Mouse (Mus musculus) MEL (cell line): Measurements from ENCODE around the gene Fancc. TPM values are rescaled to one million over a fixed set of nuclear protein-coding genes. Genes with fewer than 3 reads are reported as not detected.
A peak's percentile ranks its signal among the peaks of the same experiment; 100 is the strongest.

Source experiments
- DNase-seq: peaks from one replicate; pipeline ENCODE4 v3.0.0; 2011; ENCODE audit warnings: low read depth, low spot score
- H3K27ac ChIP-seq: 2 replicates; pipeline ENCODE4 v1.5.1; 2012; ENCODE audit warnings: low read depth, mild to moderate bottlenecking, control low read depth, low read length, moderate library complexity; ENCODE audit not compliant: control insufficient read depth
- H3K27me3 ChIP-seq, 2 experiments: fragments of 150-350 bp in 1 of 2; sonication (generic) in 1 of 2; 2 replicates each; pipeline ENCODE4 v1.6.1; 2012; ENCODE audit warnings: low read length in 2 of 2, mild to moderate bottlenecking in 2 of 2, improper control_type of control experiment in 1 of 2, moderate library complexity in 1 of 2; ENCODE audit not compliant: insufficient read depth in 2 of 2, control insufficient read depth in 1 of 2
- H3K36me3 ChIP-seq, 2 experiments: 2 replicates each; pipeline ENCODE4 v1.6.1; 2012 to 2014; ENCODE audit warnings: low read length in 2 of 2, improper control_type of control experiment in 1 of 2, inconsistent platforms in 1 of 2, mild to moderate bottlenecking in 1 of 2; ENCODE audit not compliant: insufficient read depth in 2 of 2, control insufficient read depth in 1 of 2
- H3K4me1 ChIP-seq, 2 experiments: fragments of 150-350 bp in 1 of 2; sonication (generic) in 1 of 2; 2 replicates each; pipeline ENCODE4 v1.6.1; 2012; ENCODE audit warnings: low read length in 2 of 2, improper control_type of control experiment in 1 of 2, mild to moderate bottlenecking in 1 of 2; ENCODE audit not compliant: insufficient read depth in 2 of 2, control insufficient read depth in 1 of 2
- H3K4me3 ChIP-seq, 2 experiments: fragments of 150-350 bp in 1 of 2; sonication (generic) in 1 of 2; 2 replicates each; pipeline ENCODE4 v1.5.1; 2012; ENCODE audit warnings: low read depth in 2 of 2, low read length in 2 of 2, mild to moderate bottlenecking in 2 of 2, moderate library complexity in 2 of 2, control low read depth in 1 of 2, improper control_type of control experiment in 1 of 2; ENCODE audit not compliant: control insufficient read depth in 1 of 2, insufficient read depth in 1 of 2
- H3K79me2 ChIP-seq: 2 replicates; pipeline ENCODE4 v1.6.1; 2012; ENCODE audit warnings: mild to moderate bottlenecking, low read length, moderate library complexity; ENCODE audit not compliant: control insufficient read depth, poor library complexity, insufficient read depth
- H3K9ac ChIP-seq: 2 replicates; pipeline ENCODE4 v1.6.1; 2012; ENCODE audit warnings: low read depth, mild to moderate bottlenecking, control low read depth, low read length, moderate library complexity; ENCODE audit not compliant: control insufficient read depth, poor library complexity, severe bottlenecking
- H3K9me3 ChIP-seq: fragments of 150-350 bp; sonication (generic); replicated peaks from 2 replicates; pipeline ENCODE4 v1.6.1; 2012; ENCODE audit warnings: mild to moderate bottlenecking, low read length, improper control_type of control experiment, moderate library complexity; ENCODE audit not compliant: insufficient read depth
- BHLHE40 ChIP-seq: IDR thresholded peaks from 2 replicates; pipeline ENCODE4 v1.6.1; 2012; ENCODE audit warnings: low read depth, mild to moderate bottlenecking, inconsistent platforms, low read length, improper control_type of control experiment, borderline replicate concordance
- CHD2 ChIP-seq: IDR thresholded peaks from 2 replicates; pipeline ENCODE4 v1.6.1; 2011; ENCODE audit warnings: low read length, improper control_type of control experiment
- CTCF ChIP-seq, 3 experiments: IDR thresholded peaks in 2 of 3; conservative IDR thresholded peaks in 1 of 3; 2 replicates each; pipeline ENCODE4 v1.5.1; 2011 to 2012; ENCODE audit warnings: low read length in 3 of 3, low read depth in 2 of 3, mild to moderate bottlenecking in 2 of 3, improper control_type of control experiment in 1 of 3, inconsistent platforms in 1 of 3, mixed read lengths in 1 of 3, moderate library complexity in 1 of 3; ENCODE audit not compliant: control insufficient read depth in 1 of 3, insufficient read depth in 1 of 3, poor library complexity in 1 of 3, severe bottlenecking in 1 of 3
- EP300 ChIP-seq, 2 experiments: IDR thresholded peaks; 2 replicates each; pipeline ENCODE4 v1.6.1; 2011; ENCODE audit warnings: improper control_type of control experiment in 2 of 2, low read length in 2 of 2, low read depth in 1 of 2, mild to moderate bottlenecking in 1 of 2
- GATA1 ChIP-seq: IDR thresholded peaks from 2 replicates; pipeline ENCODE4 v1.6.1; 2011; ENCODE audit warnings: low read depth, low read length, improper control_type of control experiment
- JUND ChIP-seq: IDR thresholded peaks from 2 replicates; pipeline ENCODE4 v1.6.1; 2011; ENCODE audit warnings: low read depth, mild to moderate bottlenecking, improper control_type of control experiment, low read length
- KAT2A ChIP-seq: conservative IDR thresholded peaks from 2 replicates; pipeline ENCODE4 v1.6.1; 2012; ENCODE audit warnings: low read depth, low read length, improper control_type of control experiment, inconsistent platforms
- MAFK ChIP-seq: IDR thresholded peaks from 2 replicates; pipeline ENCODE4 v1.6.1; 2011; ENCODE audit warnings: low read depth, mild to moderate bottlenecking, low read length, improper control_type of control experiment, borderline replicate concordance
- MAZ ChIP-seq: IDR thresholded peaks from 2 replicates; pipeline ENCODE4 v1.6.1; 2012; ENCODE audit warnings: low read depth, mild to moderate bottlenecking, inconsistent platforms, low read length, improper control_type of control experiment
- MYC ChIP-seq: IDR thresholded peaks from 2 replicates; pipeline ENCODE4 v1.6.1; 2011; ENCODE audit warnings: low read depth, mild to moderate bottlenecking, low read length, improper control_type of control experiment, moderate library complexity
- NELFE ChIP-seq: IDR thresholded peaks from 2 replicates; pipeline ENCODE4 v1.6.1; 2011; ENCODE audit warnings: low read depth, low read length, improper control_type of control experiment
- NRF1 ChIP-seq: IDR thresholded peaks from 2 replicates; pipeline ENCODE4 v1.6.1; 2014; ENCODE audit warnings: low read depth, mild to moderate bottlenecking, inconsistent platforms, low read length, improper control_type of control experiment, moderate library complexity; ENCODE audit not compliant: poor library complexity, insufficient read depth, severe bottlenecking
- POLR2AphosphoS2 ChIP-seq: IDR thresholded peaks from 2 replicates; pipeline ENCODE4 v1.6.1; 2011; ENCODE audit warnings: low read length, improper control_type of control experiment
- RAD21 ChIP-seq: IDR thresholded peaks from 2 replicates; pipeline ENCODE4 v1.6.1; 2011; ENCODE audit warnings: mild to moderate bottlenecking, low read depth, low read length, improper control_type of control experiment
- RCOR1 ChIP-seq: IDR thresholded peaks from 2 replicates; pipeline ENCODE4 v1.6.1; 2012; ENCODE audit warnings: low read depth, mild to moderate bottlenecking, inconsistent platforms, low read length, improper control_type of control experiment
- SMC3 ChIP-seq: IDR thresholded peaks from 2 replicates; pipeline ENCODE4 v1.6.1; 2011; ENCODE audit warnings: low read depth, low read length, improper control_type of control experiment
- TBP ChIP-seq: IDR thresholded peaks from 2 replicates; pipeline ENCODE4 v1.8.0; 2011; ENCODE audit warnings: low read depth, low read length, improper control_type of control experiment
- UBTF ChIP-seq: IDR thresholded peaks from 2 replicates; pipeline ENCODE4 v1.6.1; 2012; ENCODE audit warnings: low read depth, mild to moderate bottlenecking, inconsistent platforms, low read length, improper control_type of control experiment, moderate library complexity, borderline replicate concordance; ENCODE audit not compliant: insufficient read depth
- ZC3H11A ChIP-seq: IDR thresholded peaks from 2 replicates; pipeline ENCODE4 v1.6.1; 2012; ENCODE audit warnings: low read depth, mild to moderate bottlenecking, inconsistent platforms, low read length, improper control_type of control experiment
- ZKSCAN1 ChIP-seq: IDR thresholded peaks from 2 replicates; pipeline ENCODE4 v1.6.1; 2012; ENCODE audit warnings: low read depth, mild to moderate bottlenecking, inconsistent platforms, low read length, improper control_type of control experiment, moderate library complexity
- ZMIZ1 ChIP-seq: IDR thresholded peaks from 2 replicates; pipeline ENCODE4 v1.6.1; 2012; ENCODE audit warnings: low read depth, mild to moderate bottlenecking, inconsistent platforms, low read length, improper control_type of control experiment, moderate library complexity
- polyA plus RNA-seq, 2 experiments: library from polyadenylated mRNA; stranded (reverse) in 1 of 2; unstranded in 1 of 2; fragments of >175 nt in 1 of 2; fragments of >200 nt in 1 of 2; gene quantifications; 2 replicates each; pipeline versions ENCODE4 v1.2.1 to v1.2.4; 2012; ENCODE audit warnings: low replicate concordance in 2 of 2, low read depth in 1 of 2; ENCODE audit not compliant: insufficient read length in 2 of 2, insufficient read depth in 1 of 2, missing spikeins in 1 of 2
- total RNA-seq: library from RNA; depleted of rRNA; stranded (reverse); fragments of 300-350 nt; gene quantifications from 2 replicates; pipeline ENCODE4 v1.2.3, GENCODE M21; 2012

The Fancc gene
- total and polyA plus RNA-seq, 3 experiments: 4.0 to 5.5 TPM; not detected in 1

- H3K27me3 ChIP-seq: no peaks in the 10 kb centered on the region
- no peak overlapping the region for H3K9ac ChIP-seq
- TF ChIP-seq GATA1: no peak
- no peak for TF ChIP-seq MYC
- TF ChIP-seq, all 39 proteins: peak for 0
- H3K27ac ChIP-seq: no peak overlapping the region
- no peaks in the 10 kb centered on the region for H3K9me3 ChIP-seq
- H3K4me3 ChIP-seq: no peak overlapping the region
- no peaks in the 10 kb centered on the region for H3K79me2 ChIP-seq
- H3K4me1 ChIP-seq: peaks cover 2% of the 10 kb centered on the region in 2 experiments; a peak in 2 of 4 replicates
- no peak for DNase-seq
- no peaks in the 10 kb centered on the region; a peak in 1 of 4 replicates for H3K36me3 ChIP-seq
Measured at GRCm38 (mm10) chr13:63337239-63337960, 159.7 kb downstream of the Fancc start.

DNA sequence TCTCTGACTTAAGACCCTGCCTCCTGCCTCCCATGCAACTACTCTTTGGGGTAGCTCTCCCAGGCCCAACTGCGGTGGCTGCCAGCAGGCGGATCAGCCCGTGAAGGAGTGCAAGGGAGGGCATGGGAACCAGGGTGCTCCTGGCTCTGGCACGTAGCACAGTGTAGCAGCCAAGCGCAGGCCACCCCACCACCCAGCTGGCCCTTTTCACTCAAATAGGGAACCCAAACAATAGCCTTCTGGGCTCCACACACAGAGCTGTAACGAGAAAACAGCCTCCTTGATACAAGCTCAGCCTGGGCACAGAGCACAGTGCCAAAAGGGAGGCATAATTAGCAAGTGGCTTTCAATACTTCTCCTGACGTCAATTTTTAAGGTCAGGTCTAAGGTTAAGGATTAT is 160.7 kb downstream of the Fancc start:
- no peak overlapping the region for H3K4me3 ChIP-seq

DNA sequence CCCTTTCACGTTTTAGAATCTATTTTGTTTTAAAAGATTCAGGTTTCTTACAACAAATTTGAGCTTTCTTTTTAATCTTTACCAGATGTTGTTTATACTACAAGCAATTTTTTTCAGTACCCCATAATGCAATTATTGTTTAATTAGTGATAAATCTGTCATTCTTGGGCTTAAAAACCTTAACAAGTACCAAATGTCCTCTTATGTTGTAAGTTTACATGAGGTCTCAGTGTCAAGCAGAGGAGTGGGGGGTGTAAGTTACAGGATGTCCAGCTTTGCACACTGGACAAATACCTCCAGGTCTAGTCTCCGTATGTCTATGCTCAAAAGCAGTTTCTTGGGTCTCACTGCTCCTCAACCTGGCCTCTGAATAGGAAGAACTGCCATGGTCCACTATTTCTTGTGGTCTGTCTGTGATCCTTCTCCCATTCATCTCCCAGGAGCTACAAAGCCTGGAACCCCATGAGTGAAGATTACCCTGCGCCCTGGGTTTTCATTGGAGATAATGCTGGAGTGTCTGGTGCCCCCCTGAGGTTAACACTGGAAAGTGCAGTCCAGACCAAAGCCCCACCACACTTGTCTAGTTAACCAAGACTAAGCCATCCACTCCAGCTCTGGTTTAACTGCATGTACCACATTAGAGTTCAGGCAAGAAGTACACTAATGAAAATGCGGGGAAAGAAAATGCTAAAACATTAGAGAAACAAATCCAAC is 161.5 kb downstream of the Fancc start:
- H3K27me3 ChIP-seq: no peaks in the 10 kb centered on the region
- no peaks in the 10 kb centered on the region; a peak in 1 of 4 replicates for H3K36me3 ChIP-seq
- H3K79me2 ChIP-seq: no peaks in the 10 kb centered on the region
- H3K4me1 ChIP-seq: peaks cover 2% of the 10 kb centered on the region in 2 experiments; a peak in 2 of 4 replicates
- H3K4me3 ChIP-seq: no peak overlapping the region
- TF ChIP-seq CTCF (IDR thresholded peaks at IDR 0.05 in 2 of 3, conservative IDR thresholded peaks at IDR 0.05 in 1 of 3; ENCODE audit: control insufficient read depth in 1 of 3, insufficient read depth in 1 of 3, low read depth in 2 of 3, low read length in 3 of 3, poor library complexity in 1 of 3, severe bottlenecking in 1 of 3): peak; percentile 73 to 89 (median 75)
- no peak for TF ChIP-seq TBP
- peak; percentile 65 for TF ChIP-seq ZC3H11A
- TF ChIP-seq MAZ: no peak
- no peak for TF ChIP-seq MAFK
- peak; percentile 80 for TF ChIP-seq SMC3
- TF ChIP-seq POLR2AphosphoS2: no peak
- TF ChIP-seq UBTF: no peak
- TF ChIP-seq NRF1: no peak
- peak; percentile 79 for TF ChIP-seq RAD21
- no peak for TF ChIP-seq EP300 (IDR thresholded peaks at IDR 0.05; ENCODE audit: low read depth in 1 of 2, low read length in 2 of 2)
- no peak overlapping the region for H3K27ac ChIP-seq
- DNase-seq: peak; percentile 71
- H3K9me3 ChIP-seq: no peaks in the 10 kb centered on the region
- no peak overlapping the region for H3K9ac ChIP-seq

More for the DNA sequence above, 160.7 kb downstream of the Fancc start:
- no peaks in the 10 kb centered on the region for H3K79me2 ChIP-seq
- H3K9me3 ChIP-seq: no peaks in the 10 kb centered on the region
- H3K27ac ChIP-seq: no peak overlapping the region
- TF ChIP-seq BHLHE40: no peak
- no peak for TF ChIP-seq ZKSCAN1
- no peak for TF ChIP-seq KAT2A
- no peak for TF ChIP-seq JUND
- no peak for TF ChIP-seq CHD2
- no peak for TF ChIP-seq RCOR1
- TF ChIP-seq NELFE: no peak
- TF ChIP-seq ZC3H11A: no peak
- no peak for TF ChIP-seq ZMIZ1
- peaks cover 2% of the 10 kb centered on the region in 2 experiments; a peak in 2 of 4 replicates for H3K4me1 ChIP-seq
- H3K9ac ChIP-seq: no peak overlapping the region
- no peaks in the 10 kb centered on the region for H3K27me3 ChIP-seq
- DNase-seq: no peak
- H3K36me3 ChIP-seq: no peaks in the 10 kb centered on the region; a peak in 1 of 4 replicates
